Mouse (Mus musculus): Measurements from ENCODE around the gene Sod2.

GRCm38 (mm10) chr17:13008528-13008927 is 1.9 kb downstream of the Sod2 start:
- no peak for TF ChIP-seq EP300 (IDR thresholded peaks at IDR 0.05; ENCODE audit: low read depth)
- no peak for TF ChIP-seq CTCF (IDR thresholded peaks at IDR 0.05; ENCODE audit: low read depth)
